Mouse (Mus musculus): Measurements from ENCODE around the gene Cdc42se1.

DNA sequence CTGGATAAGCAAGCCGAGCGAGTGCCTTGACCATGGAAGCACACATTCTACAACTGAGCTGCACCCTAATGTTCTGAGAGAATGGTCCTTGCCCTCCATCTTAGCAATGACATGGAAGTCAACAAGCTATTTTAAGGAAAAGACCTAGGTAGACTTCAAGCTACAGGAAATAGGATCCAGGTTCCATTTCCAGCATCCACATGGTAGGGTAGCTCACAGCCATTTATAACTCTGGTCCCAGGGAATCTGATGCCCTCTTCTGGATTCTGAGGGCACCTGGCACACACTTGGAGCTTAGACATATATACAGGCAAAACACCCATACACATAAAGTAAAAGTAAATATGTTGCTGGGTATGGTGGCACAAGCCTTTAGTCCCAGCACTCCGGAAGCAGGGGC lies 37.5 kb downstream of the Cdc42se1 start:
- no peak for TF ChIP-seq CTCF (IDR thresholded peaks at IDR 0.05; ENCODE audit: insufficient read depth, low read depth, low read length)
- no peak for TF ChIP-seq POLR2A (IDR thresholded peaks at IDR 0.05; ENCODE audit: insufficient read depth, low read depth, low read length)
